Mouse (Mus musculus): Measurements from ENCODE around the gene Il1rapl2.

Il1rapl2 gene

GRCm38 (mm10) chrX:138800958-138801357, 1230.5 kb downstream of the Il1rapl2 start:
- H3K27me3 ChIP-seq (ENCODE audit: insufficient read depth, low read length), result no peaks in the 10 kb centered on the region
- no peak overlapping the region for H3K4me3 ChIP-seq (replicated peaks; ENCODE audit: low read length)
- no peak for TF ChIP-seq POU5F1 (IDR thresholded peaks at IDR 0.05; ENCODE audit: borderline replicate concordance, low read length)
- TF ChIP-seq NANOG (IDR thresholded peaks at IDR 0.05; ENCODE audit: borderline replicate concordance, low read length), result no peak
- TF ChIP-seq CTCF (conservative IDR thresholded peaks at IDR 0.05; ENCODE audit: low read length), result no peak
- H3K4me1 ChIP-seq (replicated peaks; ENCODE audit: low read depth, low read length), result no peaks in the 10 kb centered on the region
- no peaks in the 10 kb centered on the region for H3K9me3 ChIP-seq (ENCODE audit: low read length)
- H3K36me3 ChIP-seq (ENCODE audit: insufficient read depth, low read length), result no peaks in the 10 kb centered on the region

DNA sequence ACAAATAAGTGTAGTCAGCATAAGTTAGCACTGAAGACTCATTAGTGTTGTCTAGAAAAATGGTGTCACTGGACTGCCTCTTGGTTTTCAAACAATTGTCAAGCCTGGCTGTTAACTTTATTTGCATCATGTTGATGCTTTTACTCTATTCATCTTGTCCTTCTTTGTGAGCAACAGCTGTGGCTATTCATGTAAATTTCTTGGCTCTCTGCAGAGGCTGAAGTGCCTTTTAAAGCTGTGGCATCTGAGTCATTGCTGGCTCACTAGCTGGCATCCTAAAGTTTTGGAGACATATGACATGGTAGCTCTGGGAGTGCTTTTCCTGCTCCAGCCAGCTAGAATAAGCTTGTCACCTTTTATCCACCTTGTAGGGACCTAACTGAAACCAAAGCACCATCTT, 1261.5 kb downstream of the Il1rapl2 start:
- H3K9me3 ChIP-seq (ENCODE audit: low read length), result no peaks in the 10 kb centered on the region
- TF ChIP-seq NANOG (IDR thresholded peaks at IDR 0.05; ENCODE audit: borderline replicate concordance, low read length) (no peak), POU5F1 (IDR thresholded peaks at IDR 0.05; ENCODE audit: borderline replicate concordance, low read length) (no peak), CTCF (conservative IDR thresholded peaks at IDR 0.05; ENCODE audit: low read length) (no peak)
- H3K27me3 ChIP-seq (ENCODE audit: insufficient read depth, low read length), result no peaks in the 10 kb centered on the region
- H3K4me1 ChIP-seq (replicated peaks; ENCODE audit: low read depth, low read length), result no peaks in the 10 kb centered on the region
- no peak overlapping the region for H3K4me3 ChIP-seq (replicated peaks; ENCODE audit: low read length)
- no peaks in the 10 kb centered on the region for H3K36me3 ChIP-seq (ENCODE audit: insufficient read depth, low read length)

GRCm38 (mm10) chrX:138833894-138834293, 1263.5 kb downstream of the Il1rapl2 start:
- TF ChIP-seq NANOG (IDR thresholded peaks at IDR 0.05; ENCODE audit: borderline replicate concordance, low read length), result no peak
- TF ChIP-seq POU5F1 (IDR thresholded peaks at IDR 0.05; ENCODE audit: borderline replicate concordance, low read length), result no peak
- TF ChIP-seq CTCF (conservative IDR thresholded peaks at IDR 0.05; ENCODE audit: low read length), result no peak
- no peaks in the 10 kb centered on the region for H3K36me3 ChIP-seq (ENCODE audit: insufficient read depth, low read length)
- H3K4me3 ChIP-seq (replicated peaks; ENCODE audit: low read length), result no peak overlapping the region
- H3K9me3 ChIP-seq (ENCODE audit: low read length), result no peaks in the 10 kb centered on the region
- H3K4me1 ChIP-seq (replicated peaks; ENCODE audit: low read depth, low read length), result no peaks in the 10 kb centered on the region
- no peaks in the 10 kb centered on the region for H3K27me3 ChIP-seq (ENCODE audit: insufficient read depth, low read length)

- Histone ChIP-seq H3K4me3 (replicated peaks; ENCODE audit: low read length) (no peak overlapping the region), H3K36me3 (ENCODE audit: insufficient read depth, low read length) (no peaks in the 10 kb centered on the region), H3K9me3 (ENCODE audit: low read length) (no peaks in the 10 kb centered on the region), H3K27me3 (ENCODE audit: insufficient read depth, low read length) (no peaks in the 10 kb centered on the region), H3K4me1 (replicated peaks; ENCODE audit: low read depth, low read length) (no peaks in the 10 kb centered on the region)
- TF ChIP-seq POU5F1 (IDR thresholded peaks at IDR 0.05; ENCODE audit: borderline replicate concordance, low read length) (no peak), NANOG (IDR thresholded peaks at IDR 0.05; ENCODE audit: borderline replicate concordance, low read length) (no peak), CTCF (conservative IDR thresholded peaks at IDR 0.05; ENCODE audit: low read length) (no peak)
Measured at GRCm38 (mm10) chrX:138838381-138838780, 1268.0 kb downstream of the Il1rapl2 start.

All from E14TG2a.4 (cell line).